In genomic region chr1:172391807-172392581, GRCm38 (mm10) we compare ENCODE assay signal across 8 mouse cellular contexts. TPM values are rescaled to one million over a fixed set of nuclear protein-coding genes. Genes with fewer than 3 reads are reported as not detected.
A peak's percentile ranks its signal among the peaks of the same experiment; 100 is the strongest.
DNase-seq lines count a peak whose midpoint lies in the region; ATAC-seq and TF ChIP-seq lines count a peak whose summit lies in the region.

No protein-coding gene starts in this region.

- peak overlapping the region; percentile 65 for H3K9ac ChIP-seq in heart, embryonic 13.5 days
- H3K9ac ChIP-seq in forebrain, postnatal 0 days, result no peak overlapping the region

- no peaks in the 10 kb centered on the region for H3K36me3 ChIP-seq in heart, embryonic 13.5 days
- H3K36me3 ChIP-seq in forebrain, postnatal 0 days (ENCODE audit: insufficient read depth), result no peaks in the 10 kb centered on the region

- 18% methylated on average over 20 of the region's 20 CpGs for WGBS in heart, embryonic 13.5 days
- 8% methylated on average over 20 of the region's 20 CpGs for WGBS in forebrain, postnatal 0 days

- peak overlapping the region; percentile 65 for H3K4me2 ChIP-seq in heart, embryonic 13.5 days
- peak overlapping the region; percentile 34 for H3K4me2 ChIP-seq in forebrain, postnatal 0 days (ENCODE audit: low read depth)

- peak overlapping the region; percentile 34 for H3K4me3 ChIP-seq in heart, embryonic 13.5 days
- no peak overlapping the region for H3K4me3 ChIP-seq in forebrain, postnatal 0 days (ENCODE audit: low read depth, low read length)

- H3K27me3 ChIP-seq in heart, embryonic 13.5 days (replicated peaks), result peaks cover 19% of the 10 kb centered on the region
- no peaks in the 10 kb centered on the region for H3K27me3 ChIP-seq in forebrain, postnatal 0 days (ENCODE audit: insufficient read depth, low read length)

- H3K4me1 ChIP-seq in heart, embryonic 13.5 days, result peaks cover 10% of the 10 kb centered on the region
- H3K4me1 ChIP-seq in forebrain, postnatal 0 days (ENCODE audit: insufficient read depth), result 0 out of 2 replicates have a peak, but pooled peaks cover 8% of the 10 kb centered on the region

- intact Hi-C loops in heart, postnatal 25 days (cut with DNase I), result no loop called here
- intact Hi-C loops in left cerebral cortex, postnatal 36 days (cut with DNase I), result no loop called here

- H3K9me3 ChIP-seq in heart, embryonic 13.5 days, result no peaks in the 10 kb centered on the region
- no peaks in the 10 kb centered on the region for H3K9me3 ChIP-seq in forebrain, postnatal 0 days (ENCODE audit: low read length)

- no peak for ATAC-seq in heart, embryonic 13.5 days (ENCODE audit: extremely low read depth, insufficient number of reproducible peaks, low FRiP score, low TSS enrichment)
- 0 out of 2 replicates have a peak, but pooled peaks have one; percentile 19 for ATAC-seq in forebrain, postnatal 0 days
- ATAC-seq in megakaryocyte progenitor cell, adult 5-6 weeks (replicated peaks; ENCODE audit: poor library complexity), result peak; percentile 23
- ATAC-seq in cerebellum, adult (ENCODE audit: insufficient number of reproducible peaks, low FRiP score, low TSS enrichment), result no peak

- no peak overlapping the region for H3K27ac ChIP-seq in heart, embryonic 13.5 days (replicated peaks)
- H3K27ac ChIP-seq in forebrain, postnatal 0 days (ENCODE audit: low read depth, low read length), result no peak overlapping the region

- 0 out of 2 replicates have a peak, but pooled peaks have one; percentile 4 for TF ChIP-seq CTCF in forebrain, postnatal 0 days (IDR thresholded peaks at IDR 0.05; ENCODE audit: low read depth)

- no peak for DNase-seq in heart, postnatal 25 days (ENCODE audit: low spot score)
- peak; percentile 67 for DNase-seq in adrenal gland, postnatal 14 days
- peak; percentile 41 for DNase-seq in forebrain, postnatal 0 days
- DNase-seq in urinary bladder, postnatal 4 days (ENCODE audit: low spot score in 2 of 2), result no peak
- no peak for DNase-seq in left cerebral cortex, postnatal 36 days (ENCODE audit: low spot score in 2 of 2)

RNA-seq across cellular contexts. Expression of gene Pigm, which starts 15.6 kb away (rescaled TPM):
- 4.4 and 4.7 TPM in 2 replicates for polyA plus RNA-seq in heart, embryonic 13.5 days (2015; fragmentation: Nextera tagmentation; extraction: Ambion mirVana)
- total RNA-seq in heart, postnatal 25 days (2021), result 1 to 10 TPM; 4.4 to 4.5 TPM
- total RNA-seq in adrenal gland, postnatal 14 days (2021), result 12.3 and 14.5 TPM in 2 replicates
- 10.4 and 14.5 TPM in 2 replicates for total RNA-seq in forebrain, postnatal 0 days (2014; rRNA removed)
- 1.9 and 2.3 TPM in 2 replicates for polyA plus RNA-seq in forebrain, postnatal 0 days (2015; fragmentation: Nextera tagmentation; extraction: Ambion mirVana)
- 14.7 and 16.2 TPM in 2 replicates for total RNA-seq in megakaryocyte progenitor cell, adult 5-6 weeks (2015)
- 15.3 and 15.7 TPM in 2 replicates for total RNA-seq in megakaryocyte progenitor cell, adult 5-6 weeks (2017)
- 1 to 10 TPM; 7.8 to 8.3 TPM for total RNA-seq in left cerebral cortex, postnatal 36 days (2021)

RNA-seq across cellular contexts. Expression of gene Kcnj10, which starts 51.0 kb away (rescaled TPM):
- 0.04 TPM in 1 of 2 replicates, not detected in the other for polyA plus RNA-seq in heart, embryonic 13.5 days (2015; fragmentation: Nextera tagmentation; extraction: Ambion mirVana)
- under 1 TPM; 0.10 to 0.14 TPM for total RNA-seq in heart, postnatal 25 days (2021)
- 0.70 and 0.79 TPM in 2 replicates for total RNA-seq in adrenal gland, postnatal 14 days (2021)
- 3.2 and 4.1 TPM in 2 replicates for total RNA-seq in forebrain, postnatal 0 days (2014; rRNA removed)
- 1.4 and 2.9 TPM in 2 replicates for polyA plus RNA-seq in forebrain, postnatal 0 days (2015; fragmentation: Nextera tagmentation; extraction: Ambion mirVana)
- 0.20 and 0.24 TPM in 2 replicates for total RNA-seq in megakaryocyte progenitor cell, adult 5-6 weeks (2015)
- 0.04 and 0.14 TPM in 2 replicates for total RNA-seq in megakaryocyte progenitor cell, adult 5-6 weeks (2017)
- total RNA-seq in left cerebral cortex, postnatal 36 days (2021), result 10 to 100 TPM; 86.8 to 97.1 TPM

Comparison
In these comparisons a context has a peak if more than half of its experiments do, and no peak if none do; other contexts are left out.
1. ATAC-seq: peak in forebrain, postnatal 0 days (single experiment) and megakaryocyte progenitor cell, adult 5-6 weeks (single experiment); none in heart, embryonic 13.5 days (single experiment) and cerebellum, adult (single experiment).
2. DNase-seq: peak in adrenal gland, postnatal 14 days (single experiment) and forebrain, postnatal 0 days (single experiment); none in heart, postnatal 25 days (single experiment), urinary bladder, postnatal 4 days (0 of 2) and left cerebral cortex, postnatal 36 days (0 of 2).
3. RNA of gene Kcnj10, which starts 51.0 kb away (total RNA-seq): 86.8 to 97.1 TPM in left cerebral cortex, postnatal 36 days; 3.2 to 4.1 TPM in forebrain, postnatal 0 days, 0.70 to 0.79 TPM in adrenal gland, postnatal 14 days, 0.04 to 0.24 TPM in megakaryocyte progenitor cell, adult 5-6 weeks and 0.10 to 0.14 TPM in heart, postnatal 25 days; every median in the first group is over 10 times any median in the second.